Mouse (Mus musculus) R1 (cell line): Measurements from ENCODE around the gene Olfr1328.
"Not testable (repeated sequence)": the region's sequence is repeated elsewhere in the genome, so short reads cannot be mapped to it uniquely, and the experiment has no call there.

Experiments
- DNase-seq: peaks from one replicate; pipeline ENCODE4 v3.0.0-alpha.2; 2018; ENCODE audit warnings: low read depth, low spot score

Olfr1328 gene

GRCm38 (mm10) chr4:118938512-118938911 lies at the start of gene Olfr1328:
Gene Olfr1328, minus strand, starts transcription at chr4:118938612.
- no peak for DNase-seq

DNA sequence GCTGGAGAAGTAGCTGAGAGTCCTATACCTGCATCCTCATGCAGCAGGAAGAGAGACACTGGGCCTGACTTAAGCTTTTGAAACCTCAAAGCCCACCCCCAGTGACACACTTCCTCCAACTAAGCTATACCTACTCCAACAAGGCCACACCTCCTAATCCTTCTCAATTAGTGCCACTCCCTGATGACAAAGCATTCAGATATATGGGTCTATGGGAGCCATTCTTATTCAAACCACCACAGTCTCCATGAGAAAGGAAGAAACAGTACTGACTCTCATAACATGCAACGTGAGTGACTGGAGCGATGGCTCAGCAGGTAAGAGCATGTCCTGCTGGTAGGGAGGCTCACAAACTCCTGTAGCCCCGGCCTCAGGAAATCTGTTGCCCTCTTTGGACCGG lies 46.9 kb upstream of the Olfr1328 start:
- DNase-seq, result peak; percentile 92

GRCm38 (mm10) chr4:118973281-118973680 lies 34.9 kb upstream of the Olfr1328 start:
- DNase-seq, result no peak

DNA sequence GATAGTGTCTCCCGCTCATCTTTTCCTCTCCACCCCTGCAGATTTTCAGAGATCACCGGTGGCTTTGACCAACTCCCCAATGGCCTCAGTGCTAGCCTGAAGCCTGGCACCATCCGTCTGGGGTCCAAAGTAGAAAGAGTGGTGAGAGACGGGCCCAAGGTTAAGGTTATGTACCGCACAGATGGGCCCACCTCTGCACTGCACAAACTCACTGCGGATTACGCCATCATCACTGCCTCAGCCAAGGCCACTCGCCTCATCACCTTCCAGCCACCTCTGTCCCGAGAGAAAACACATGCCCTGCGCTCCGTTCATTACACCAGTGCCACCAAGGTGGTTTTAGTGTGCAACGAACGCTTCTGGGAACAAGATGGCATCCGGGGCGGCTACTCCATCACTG lies 29.3 kb upstream of the Olfr1328 start:
- DNase-seq, result no peak

DNA sequence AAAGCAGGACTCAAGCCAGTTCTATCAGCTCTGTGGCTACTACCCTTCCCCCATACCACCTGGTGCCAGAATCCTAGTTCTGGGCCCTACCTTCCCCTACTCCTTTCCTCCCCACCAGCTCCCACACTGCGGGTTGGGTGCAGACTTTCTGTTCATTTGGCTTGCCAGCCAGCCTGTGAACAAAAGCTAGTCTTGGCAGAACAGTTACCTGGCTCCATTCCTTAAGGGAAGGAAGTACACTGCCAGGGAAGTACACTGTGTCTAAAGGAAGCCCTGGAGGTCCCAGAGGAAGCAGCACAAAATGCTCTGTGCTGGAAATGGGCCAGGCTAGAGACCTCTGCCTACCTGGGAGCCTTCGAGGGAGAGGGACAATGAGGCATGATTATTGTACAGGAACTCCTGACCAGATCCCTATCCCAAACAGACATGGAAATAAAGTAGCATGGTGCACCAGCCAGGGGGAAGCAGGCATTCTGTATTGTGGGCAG lies 22.8 kb upstream of the Olfr1328 start, which contains the start of gene Lao1:
TSS of gene Lao1 (plus strand) at position 438 of the 488 bp plus-strand sequence.
- no peak for DNase-seq

DNA sequence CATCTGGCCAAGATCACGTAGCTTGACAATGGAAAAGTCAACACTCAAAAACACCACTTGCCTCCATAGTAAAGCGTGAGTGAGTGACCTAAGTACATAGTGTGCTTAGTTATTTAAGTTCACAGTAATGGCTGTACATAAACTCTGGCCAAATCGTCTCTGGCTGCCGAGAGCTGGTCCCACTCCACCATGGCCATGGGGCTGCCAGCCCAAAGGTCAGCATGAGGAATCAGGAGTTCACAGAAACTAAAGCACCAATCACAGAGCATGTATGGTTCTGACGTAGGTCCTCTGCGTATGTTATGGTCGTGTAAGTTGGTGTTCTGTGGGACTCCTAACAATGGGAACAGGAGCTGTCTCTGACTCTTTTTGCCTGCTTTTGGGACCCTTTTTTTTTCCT lies 20.4 kb upstream of the Olfr1328 start:
- no peak for DNase-seq

DNA sequence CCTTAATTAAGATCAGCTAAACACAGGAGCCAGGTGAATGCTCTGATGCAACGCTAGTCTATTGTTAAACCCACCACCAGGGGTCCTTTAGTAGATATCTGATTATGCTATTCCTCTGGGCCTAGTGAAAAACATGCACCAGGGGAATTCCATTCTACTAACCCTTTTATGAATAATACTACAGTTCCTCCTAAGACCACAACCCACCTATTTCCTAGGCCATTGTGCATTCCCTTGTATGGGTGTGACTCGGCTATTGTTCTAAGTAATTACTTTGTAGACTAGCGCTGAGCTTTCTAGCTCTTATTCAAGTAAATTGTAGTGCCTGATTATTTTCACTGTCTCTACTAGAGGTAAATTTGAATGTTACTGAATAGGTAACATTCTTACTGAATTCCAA lies 7.1 kb downstream of the Olfr1328 start:
- peak; percentile 93 for DNase-seq

DNA sequence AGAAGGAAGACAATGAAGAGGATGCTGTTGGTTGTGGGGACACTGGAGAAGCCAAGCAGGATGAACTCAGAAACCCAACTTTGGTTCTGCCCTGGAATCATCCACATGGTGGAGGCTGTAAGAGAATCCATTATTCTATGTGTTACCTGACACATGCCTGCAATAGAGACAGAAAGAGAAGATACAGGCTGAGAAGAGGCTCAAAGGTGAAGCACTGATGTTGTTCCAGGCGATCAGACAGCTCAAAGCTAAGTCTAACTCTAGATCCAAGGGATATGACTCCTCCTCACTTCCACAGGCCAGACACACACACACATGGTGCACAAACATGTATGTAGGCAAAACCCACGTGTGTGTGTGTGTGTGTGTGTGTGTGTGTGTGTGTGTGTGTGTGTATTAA lies 21.0 kb downstream of the Olfr1328 start, which contains the start of gene Olfr1329:
TSS of gene Olfr1329 (minus strand) at position 101 of the 400 bp plus-strand sequence.
- DNase-seq, result not testable (repeated sequence)

DNA sequence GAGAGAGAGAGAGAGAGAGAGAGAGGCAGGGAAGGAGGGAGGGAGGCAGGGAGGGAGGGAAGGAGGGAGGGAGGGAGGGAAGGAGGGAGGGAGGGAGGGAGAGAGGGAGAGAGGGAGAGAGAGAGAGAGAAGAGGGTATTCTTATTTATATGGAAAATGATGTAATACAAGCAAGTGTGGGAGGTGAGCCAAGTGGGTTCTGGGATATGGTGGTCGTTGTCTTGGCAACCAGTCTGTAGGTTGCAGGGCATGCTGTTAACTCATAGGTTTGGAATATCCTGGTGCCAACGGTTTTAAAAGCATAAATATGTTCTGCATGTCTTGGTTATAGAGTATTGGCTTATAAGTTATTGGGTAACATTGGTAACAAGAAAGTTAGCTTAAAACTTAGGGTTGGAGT lies 36.4 kb downstream of the Olfr1328 start:
- DNase-seq, result no peak

GRCm38 (mm10) chr4:118888297-118888696 lies 50.1 kb downstream of the Olfr1328 start, which contains the start of gene Olfr1330:
Gene Olfr1330, plus strand, starts transcription at chr4:118888597.
- DNase-seq, result no peak
